Mouse (Mus musculus) heart, postnatal 14 days (tissue): ENCODE data around the gene Cd47. TPM values are rescaled to one million over a fixed set of nuclear protein-coding genes. Genes with fewer than 3 reads are reported as not detected.
A peak's percentile ranks its signal among the peaks of the same experiment; 100 is the strongest.

Source experiments
- DNase-seq, 2 experiments: peaks; one replicate each; pipeline ENCODE4 v3.0.0; 2021 to 2022
- intact Hi-C: fragments of 180-260 bp; cut with DNase I; formaldehyde crosslinking; loops from one replicate; pipeline ENCODE4 v1.15.1; 2025
- long read RNA-seq, 2 experiments: library from polyadenylated mRNA; stranded (forward); transcript quantifications; one replicate each; pipeline ENCODE4 v2.0.0; 2021
- total RNA-seq, 2 experiments: library from RNA; stranded (reverse); gene quantifications; 2 replicates each; pipeline ENCODE4 v1.2.3; 2021

Cd47 gene
- total RNA-seq, result 10 to 100 TPM; 67.1 to 71.3 TPM
- long read RNA-seq, experiment 1, full-length matches to known transcripts, result 48 of 139 reads
- long read RNA-seq, experiment 1, partial matches to known transcripts, result 2 of 139 reads
- long read RNA-seq, experiment 1, other reads (novel, unspliced or antisense), result 89 of 139 reads
- long read RNA-seq, experiment 2, full-length matches to known transcripts, result 54 of 135 reads
- long read RNA-seq, experiment 2, partial matches to known transcripts, result 0 of 135 reads
- long read RNA-seq, experiment 2, other reads (novel, unspliced or antisense), result 81 of 135 reads

DNA sequence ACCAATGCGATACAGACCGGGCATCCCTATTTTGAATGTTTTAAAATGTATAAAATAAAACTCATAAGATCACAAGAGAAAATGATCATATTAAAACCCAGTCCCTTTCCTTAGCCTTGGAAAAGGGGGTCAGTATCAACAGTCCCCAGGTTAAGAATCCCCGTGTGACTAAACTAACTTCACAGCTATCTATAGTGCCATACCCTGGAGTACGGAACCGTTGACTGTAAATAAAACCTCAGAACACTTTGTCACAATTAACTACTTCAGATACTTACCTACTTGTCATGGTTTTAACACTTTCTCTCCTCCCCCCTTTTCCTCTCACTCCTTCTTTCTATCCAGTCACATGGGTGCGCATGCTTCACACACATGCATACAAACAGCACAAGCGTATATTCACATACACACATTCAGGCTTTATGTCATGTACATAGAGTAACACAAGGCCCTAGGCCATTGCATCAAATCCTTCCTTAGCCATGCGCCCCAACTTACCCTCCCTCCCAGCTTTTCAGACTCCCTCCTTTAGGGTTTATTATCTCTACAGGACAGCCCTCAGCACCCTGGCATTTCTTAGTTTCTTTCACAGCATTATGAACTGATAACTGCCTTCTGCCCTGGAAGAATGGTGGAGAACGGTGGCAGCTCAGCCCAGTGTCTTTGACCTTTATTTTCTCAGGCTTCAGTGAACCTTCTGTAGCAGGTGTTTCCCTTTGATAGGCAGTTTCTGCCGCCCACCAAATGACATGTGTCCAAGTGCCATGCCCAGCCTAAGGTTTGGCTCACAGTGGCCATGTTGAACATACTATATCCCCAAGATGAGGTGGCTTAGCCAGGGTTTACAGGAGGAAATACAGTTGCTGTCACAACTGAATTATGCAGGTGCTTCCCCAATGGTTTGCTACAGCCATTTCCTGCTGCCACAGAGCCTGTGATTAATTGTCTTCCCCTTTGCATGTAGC lies at the start of gene Cd47:
Gene Cd47, plus strand, starts transcription at position 937 of the 965 bp plus-strand sequence.
- no peak for DNase-seq
- intact Hi-C loops, result loop anchor here (5.0 kb wide), 1 partner anchor 52 kb away; no protein-coding TSS in a partner anchor

DNA sequence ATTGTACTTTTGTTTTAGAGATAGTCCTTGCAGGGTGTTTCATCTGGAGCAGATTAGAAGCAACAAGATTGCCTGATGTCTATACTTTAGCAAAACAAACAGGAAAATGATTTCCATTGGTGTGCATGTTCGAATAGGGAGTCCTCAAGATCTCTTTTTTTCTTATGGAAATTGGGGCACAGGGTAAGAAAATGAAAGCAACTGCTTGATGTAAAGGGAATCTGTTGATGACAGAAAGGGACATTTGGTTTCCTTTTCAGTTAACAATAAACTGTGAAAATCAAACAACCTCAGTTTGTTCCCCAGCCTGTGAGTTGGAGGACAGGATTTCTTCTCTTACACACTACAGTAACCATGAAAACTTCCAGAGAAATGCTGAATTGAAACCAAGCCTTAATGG lies 47.4 kb upstream of the Cd47 start:
- intact Hi-C loops, result no loop called here
- no peak for DNase-seq

GRCm38 (mm10) chr16:49753318-49753717 lies 47.0 kb upstream of the Cd47 start:
- intact Hi-C loops, result no loop called here
- no peak for DNase-seq

GRCm38 (mm10) chr16:49760517-49761203 lies 39.7 kb upstream of the Cd47 start:
- no peak for DNase-seq
- intact Hi-C loops, result no loop called here

- no peak for DNase-seq
- intact Hi-C loops, result no loop called here
These were observed 38.4 kb upstream of the Cd47 start for GRCm38 (mm10) chr16:49761981-49762380.

GRCm38 (mm10) chr16:49766326-49766725 lies 34.0 kb upstream of the Cd47 start:
- peak; percentile 16 to 49 for DNase-seq
- intact Hi-C loops, result loop anchor here (5.0 kb wide), 2 partner anchors 91 to 276 kb away; no protein-coding TSS in a partner anchor

GRCm38 (mm10) chr16:49768491-49769031 lies 31.8 kb upstream of the Cd47 start:
- DNase-seq, result no peak
- intact Hi-C loops, result loop anchor here (5.0 kb wide), 2 partner anchors 89 to 274 kb away; no protein-coding TSS in a partner anchor

GRCm38 (mm10) chr16:49769831-49770261 lies 30.5 kb upstream of the Cd47 start:
- intact Hi-C loops, result loop anchor here (5.0 kb wide), 2 partner anchors 87 to 272 kb away; no protein-coding TSS in a partner anchor
- no peak for DNase-seq

GRCm38 (mm10) chr16:49770320-49771189 lies 29.8 kb upstream of the Cd47 start:
- DNase-seq, result no peak
- intact Hi-C loops, result no loop called here

GRCm38 (mm10) chr16:49771609-49772396 lies 28.5 kb upstream of the Cd47 start:
- DNase-seq, result no peak
- intact Hi-C loops, result no loop called here

GRCm38 (mm10) chr16:49772576-49772975 lies 27.8 kb upstream of the Cd47 start:
- intact Hi-C loops, result no loop called here

DNA sequence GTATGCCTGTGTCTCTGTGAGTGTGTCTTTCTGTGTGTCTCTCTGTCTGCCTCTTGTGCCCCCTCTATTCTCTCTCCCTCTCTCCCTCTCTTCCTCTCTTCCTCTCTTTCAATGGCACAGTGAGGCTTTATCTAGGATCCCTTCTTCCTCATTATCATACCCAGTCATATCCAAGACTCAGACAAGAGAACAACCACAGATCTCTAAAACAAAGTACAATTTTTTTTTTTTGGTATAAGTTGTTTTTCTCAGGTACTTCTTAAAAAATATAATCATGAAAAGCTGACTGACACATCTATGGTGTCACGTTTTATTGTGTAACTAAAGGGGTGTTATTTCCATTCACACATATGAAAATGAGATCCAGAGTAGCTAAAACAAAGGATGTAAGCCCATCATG lies 27.3 kb upstream of the Cd47 start:
- no peak for DNase-seq
- intact Hi-C loops, result no loop called here

More at GRCm38 (mm10) chr16:49772576-49772975, 27.8 kb upstream of the Cd47 start:
- DNase-seq, result no peak

DNA sequence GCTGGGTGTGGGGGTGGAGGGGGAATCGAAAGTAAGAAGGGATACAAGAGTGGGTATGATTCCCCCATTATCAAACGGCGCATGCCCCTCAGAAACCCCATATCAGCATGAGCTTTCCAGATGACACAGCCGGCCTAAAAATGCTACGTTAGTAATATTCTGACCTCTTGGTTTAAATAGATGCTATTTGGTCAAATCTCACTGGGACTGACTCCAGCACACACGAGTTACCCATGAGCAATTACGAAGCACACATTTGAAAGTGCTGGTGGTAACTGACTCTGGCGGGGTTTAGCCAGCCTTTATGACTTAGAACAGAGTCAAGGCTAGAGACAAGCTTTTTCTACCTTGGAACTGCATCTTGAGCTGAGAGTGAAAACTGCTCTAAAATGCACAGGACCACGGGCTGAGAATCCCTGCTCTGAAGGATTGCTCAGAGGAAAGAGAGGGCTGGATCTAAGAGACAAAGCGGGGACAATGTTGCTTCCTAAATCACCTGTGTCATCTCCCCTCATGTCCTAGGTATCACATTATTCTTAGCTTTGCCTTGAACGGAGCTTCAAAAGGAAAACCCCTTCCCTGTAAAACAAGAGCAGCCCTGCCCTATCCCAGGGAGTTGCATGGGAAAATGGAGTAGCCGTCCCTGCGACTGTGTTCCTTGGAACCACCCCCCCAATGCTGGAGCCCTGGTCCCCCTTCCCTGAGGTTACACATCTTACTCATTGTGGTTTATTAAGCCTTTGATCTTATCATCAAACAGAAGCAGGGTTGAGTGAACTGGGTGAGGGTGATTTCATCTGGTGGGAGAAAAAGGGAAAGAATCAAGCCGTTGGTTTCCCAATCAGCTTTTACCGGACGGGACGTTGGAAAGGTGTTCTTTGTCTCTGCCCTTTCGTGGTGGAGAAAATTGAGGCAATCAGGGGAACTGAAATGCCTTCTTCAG lies 26.0 kb upstream of the Cd47 start:
- intact Hi-C loops, result no loop called here
- no peak for DNase-seq

DNA sequence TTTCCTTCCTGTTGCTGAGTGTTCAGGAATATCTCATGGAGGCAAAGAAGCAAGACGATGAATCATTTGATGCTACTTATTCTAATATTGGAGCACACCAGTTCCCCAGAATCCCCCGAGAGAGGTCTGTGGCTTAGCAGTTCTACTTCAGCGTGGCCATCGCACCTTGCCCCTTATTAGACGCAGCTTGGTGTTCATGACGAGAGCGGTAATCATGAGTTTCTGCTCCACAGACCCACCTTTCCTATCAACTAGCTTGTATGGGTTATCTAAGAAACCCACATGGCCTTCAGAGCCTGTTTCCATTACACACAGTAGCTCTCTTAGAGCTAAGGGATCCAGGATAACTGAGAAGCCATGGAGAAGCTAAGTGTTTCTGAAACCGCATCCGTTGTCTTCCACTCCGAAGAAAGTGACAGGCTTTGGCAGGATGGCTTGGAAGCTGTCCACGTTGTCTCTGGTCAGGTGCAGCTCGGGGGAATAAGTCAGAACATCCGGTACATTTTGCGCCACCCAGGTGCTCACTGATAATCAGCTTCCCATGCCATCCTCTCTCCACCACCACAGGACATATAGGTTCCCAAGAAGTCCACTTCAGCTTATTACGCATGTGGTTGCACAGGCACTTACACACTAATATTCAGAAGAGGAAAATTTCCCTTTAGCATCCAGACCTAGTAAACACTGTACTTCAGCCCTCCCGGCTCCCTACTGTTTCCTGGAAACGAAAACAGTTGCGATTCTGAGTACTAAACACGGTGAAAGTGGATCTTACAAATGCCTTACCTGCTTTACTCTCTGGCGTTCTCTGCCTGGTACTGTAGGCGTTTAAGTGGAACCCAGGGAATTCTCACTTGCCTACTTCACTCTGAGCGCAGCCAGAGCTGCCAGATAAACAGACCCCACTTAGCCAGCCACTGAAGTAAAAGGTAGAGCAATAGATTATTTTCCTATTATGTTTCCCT lies 25.0 kb upstream of the Cd47 start:
- no peak for DNase-seq
- intact Hi-C loops, result no loop called here

DNA sequence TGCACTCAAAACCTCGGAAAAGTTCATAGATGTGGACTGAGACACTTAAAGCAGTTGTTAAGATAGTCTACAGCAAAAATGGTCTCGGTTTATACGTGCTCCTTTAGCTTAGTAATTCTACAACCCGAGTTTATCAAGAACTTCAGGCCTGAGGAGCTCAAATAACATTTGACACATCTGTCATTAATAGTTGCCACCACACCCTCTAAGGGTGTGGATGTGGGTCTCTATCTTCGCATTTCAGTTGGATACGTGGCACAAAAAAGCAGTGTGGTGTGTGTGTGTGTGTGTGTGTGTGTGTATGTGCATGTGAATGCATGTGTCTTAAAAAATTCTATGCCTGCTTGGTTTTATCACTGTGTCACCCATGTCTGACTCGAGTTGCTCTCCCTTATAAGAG lies 23.4 kb upstream of the Cd47 start:
- intact Hi-C loops, result no loop called here
- DNase-seq, result no peak

- intact Hi-C loops, result no loop called here
- DNase-seq, result no peak
These were observed 18.7 kb upstream of the Cd47 start for GRCm38 (mm10) chr16:49781556-49782156.
